Mouse (Mus musculus) G1E (cell line): ENCODE measurements around the gene Pym1. TPM values are rescaled to one million over a fixed set of nuclear protein-coding genes. Genes with fewer than 3 reads are reported as not detected.

Source experiments
- ATAC-seq: 2 replicates; pipeline ENCODE4 v1.8.0; 2016; ENCODE audit warnings: mild to moderate bottlenecking; ENCODE audit not compliant: insufficient number of reproducible peaks, poor library complexity, low FRiP score, severe bottlenecking; ENCODE audit errors: extremely low read depth
- DNase-seq: peaks from one replicate; pipeline ENCODE4 v3.0.0; 2012; ENCODE audit warnings: low spot score
- H3K27me3 ChIP-seq: 2 replicates; pipeline ENCODE4 v1.6.1; 2012; ENCODE audit warnings: mild to moderate bottlenecking, low read length, inconsistent platforms; ENCODE audit not compliant: insufficient read depth
- H3K36me3 ChIP-seq: replicated peaks from 2 replicates; pipeline ENCODE3; 2012; ENCODE audit warnings: mild to moderate bottlenecking, inconsistent platforms
- H3K4me1 ChIP-seq: 2 replicates; pipeline ENCODE4 v1.6.1; 2012; ENCODE audit warnings: low read depth, low read length, inconsistent platforms, mixed read lengths; ENCODE audit not compliant: insufficient read depth
- H3K4me3 ChIP-seq: 2 replicates; pipeline ENCODE4 v1.5.1; 2012; ENCODE audit warnings: low read depth, mild to moderate bottlenecking, inconsistent platforms, low read length, moderate library complexity, mixed read lengths
- H3K9me3 ChIP-seq: replicated peaks from 2 replicates; pipeline ENCODE4 v1.6.1; 2012; ENCODE audit warnings: inconsistent platforms
- CTCF ChIP-seq: IDR thresholded peaks from 2 replicates; pipeline ENCODE4 v1.5.1; 2012; ENCODE audit warnings: low read depth, low read length, inconsistent platforms, mixed read lengths
- GATA1 ChIP-seq: IDR thresholded peaks from 2 replicates; pipeline ENCODE4 v1.6.1; 2012; ENCODE audit warnings: borderline replicate concordance, low read length, inconsistent platforms, mixed read lengths
- GATA2 ChIP-seq: IDR thresholded peaks from 2 replicates; pipeline ENCODE4 v1.6.1; 2012; ENCODE audit warnings: low read depth, low read length, inconsistent platforms, borderline replicate concordance
- POLR2AphosphoS5 ChIP-seq: IDR thresholded peaks from 2 replicates; pipeline ENCODE4 v1.6.1; 2012; ENCODE audit warnings: low read depth, low read length, inconsistent platforms; ENCODE audit not compliant: insufficient replicate concordance
- TAL1 ChIP-seq: conservative IDR thresholded peaks from 2 replicates; pipeline ENCODE4 v1.6.1; 2012; ENCODE audit warnings: low read depth, low read length, inconsistent platforms, mixed read lengths
- polyA plus RNA-seq: library from polyadenylated mRNA; stranded (reverse); fragments of >175 nt; gene quantifications from 2 replicates; pipeline ENCODE4 v1.2.3, GENCODE M21; 2012
- total RNA-seq, 2 experiments: library from RNA; stranded (forward) in 1 of 2; stranded (reverse) in 1 of 2; fragments of 200-1000 nt in 1 of 2; fragments of >200 nt in 1 of 2; fragmentation: Nextera tagmentation in 1 of 2; gene quantifications; 2 replicates each; pipeline ENCODE4 v1.2.3; 2014 to 2017

Gene Pym1
- total and polyA plus RNA-seq, 3 experiments: 44.3 to 144 (median 93.7) TPM

GRCm38 (mm10) chr10:128802956-128803355 lies 55.3 kb downstream of the Pym1 start:
- Histone ChIP-seq H3K36me3 (peaks cover 44% of the 10 kb centered on the region), H3K27me3 (no peaks in the 10 kb centered on the region), H3K9me3 (no peaks in the 10 kb centered on the region), H3K4me3 (no peak overlapping the region), H3K4me1 (peaks cover 35% of the 10 kb centered on the region)
- DNase-seq (no peak), ATAC-seq (no peak)
- TF ChIP-seq CTCF (no peak), TAL1 (no peak), GATA2 (no peak), POLR2AphosphoS5 (no peak), GATA1 (no peak)

- peak overlapping the region; percentile 21; the same call in 1 of the 2 replicates for H3K4me3 ChIP-seq
- no peak for ATAC-seq
- peaks cover 48% of the 10 kb centered on the region for H3K36me3 ChIP-seq
- DNase-seq: no peak
- peaks cover 36% of the 10 kb centered on the region for H3K4me1 ChIP-seq
- no peaks in the 10 kb centered on the region for H3K9me3 ChIP-seq
- TF ChIP-seq CTCF (no peak), GATA1 (no peak), TAL1 (no peak), GATA2 (no peak), POLR2AphosphoS5 (no peak)
- no peaks in the 10 kb centered on the region for H3K27me3 ChIP-seq
Measured at GRCm38 (mm10) chr10:128803361-128803760, 55.7 kb downstream of the Pym1 start.

- peaks cover 40% of the 10 kb centered on the region for H3K4me1 ChIP-seq
- DNase-seq (peak; percentile 19), ATAC-seq (no peak)
- H3K4me3 ChIP-seq: peak within 1 kb of the TSS; percentile 95
- H3K9me3 ChIP-seq: no peaks in the 10 kb centered on the region
- H3K36me3 ChIP-seq: peaks cover 51% of the 10 kb centered on the region
- H3K27me3 ChIP-seq: no peaks in the 10 kb centered on the region
- TF ChIP-seq CTCF (no peak), GATA1 (no peak), GATA2 (no peak), TAL1 (no peak), POLR2AphosphoS5 (no peak)
Measured at GRCm38 (mm10) chr10:128803771-128804270, 56.1 kb downstream of the Pym1 start, which contains the start of gene Dnajc14. TSS of gene Dnajc14 (plus strand) at chr10:128804062.

GRCm38 (mm10) chr10:128804271-128805091 lies 56.8 kb downstream of the Pym1 start, which contains the start of gene Tmem198b:
TSS of gene Tmem198b (minus strand) at chr10:128804370.
- peaks cover 45% of the 10 kb centered on the region for H3K4me1 ChIP-seq

GRCm38 (mm10) chr10:128805092-128806000 lies 57.7 kb downstream of the Pym1 start:
- no peaks in the 10 kb centered on the region for H3K9me3 ChIP-seq
- H3K36me3 ChIP-seq: peaks cover 58% of the 10 kb centered on the region
- ATAC-seq (peak; percentile 85), DNase-seq (peak; percentile 96)
- peaks cover 45% of the 10 kb centered on the region for H3K4me1 ChIP-seq
- no peaks in the 10 kb centered on the region for H3K27me3 ChIP-seq
- TF ChIP-seq GATA1 (no peak), CTCF (no peak), TAL1 (no peak), GATA2 (no peak), POLR2AphosphoS5 (no peak)
- H3K4me3 ChIP-seq: peak overlapping the region; percentile 95

More at GRCm38 (mm10) chr10:128804271-128805091, 56.8 kb downstream of the Pym1 start, which contains the start of gene Tmem198b:
- peaks cover 56% of the 10 kb centered on the region for H3K36me3 ChIP-seq
- DNase-seq (peak; percentile 70), ATAC-seq (peak; percentile 9; the same call in 1 of the 2 replicates)
- peak within 1 kb of the TSS; percentile 95 for H3K4me3 ChIP-seq
- H3K9me3 ChIP-seq: no peaks in the 10 kb centered on the region
- no peak for TF ChIP-seq GATA1
- H3K27me3 ChIP-seq: no peaks in the 10 kb centered on the region

- H3K4me1 ChIP-seq: peaks cover 45% of the 10 kb centered on the region
- DNase-seq (no peak), ATAC-seq (no peak)
Measured at GRCm38 (mm10) chr10:128806086-128806485, 58.4 kb downstream of the Pym1 start.

More at GRCm38 (mm10) chr10:128806086-128806485, 58.4 kb downstream of the Pym1 start:
- TF ChIP-seq POLR2AphosphoS5: no peak
- TF ChIP-seq GATA1: no peak
- no peak for TF ChIP-seq TAL1
- no peak for TF ChIP-seq CTCF
- TF ChIP-seq GATA2: no peak
- Histone ChIP-seq H3K4me3 (peak overlapping the region; percentile 95), H3K9me3 (no peaks in the 10 kb centered on the region), H3K27me3 (no peaks in the 10 kb centered on the region), H3K36me3 (peaks cover 52% of the 10 kb centered on the region)
